In genomic region chr10:17906405-17906804, GRCm38 (mm10) we compare ENCODE assay signal across 4 mouse cellular contexts. TPM values are rescaled to one million over a fixed set of nuclear protein-coding genes. Genes with fewer than 3 reads are reported as not detected.
DNase-seq lines count a peak whose midpoint lies in the region; ATAC-seq and TF ChIP-seq lines count a peak whose summit lies in the region.
"Not testable (repeated sequence)": the region's sequence is repeated elsewhere in the genome, so short reads cannot be mapped to it uniquely, and the experiment has no call there.

No protein-coding gene starts in this region.

- DNase-seq in lung, embryonic 14.5 days = peak; percentile 61
- peak; percentile 24 for DNase-seq in lung, postnatal 10 days
- DNase-seq in lung, postnatal 36 days = peak; percentile 46

- H3K4me3 ChIP-seq in lung, embryonic 14.5 days (ENCODE audit: low read depth, low read length); lung, embryonic 16.5 days (ENCODE audit: low read length): not testable (repeated sequence)

- ATAC-seq in lung, embryonic 14.5 days (ENCODE audit: insufficient read depth) = peak; percentile 73; the same call in 1 of the 2 replicates
- peak; percentile 41; the same call in 1 of the 2 replicates for ATAC-seq in lung, embryonic 16.5 days (ENCODE audit: low read depth)

- H3K9ac ChIP-seq in lung, embryonic 14.5 days; lung, embryonic 16.5 days (ENCODE audit: low read length): not testable (repeated sequence)

- WGBS in lung, embryonic 14.5 days = 58% methylated on average over 3 of the region's 3 CpGs
- 57% methylated on average over 3 of the region's 3 CpGs for WGBS in lung, embryonic 16.5 days

- H3K4me2 ChIP-seq in lung, embryonic 14.5 days; lung, embryonic 16.5 days (ENCODE audit: low read depth, low read length): not testable (repeated sequence)

- not testable (repeated sequence) for H3K9me3 ChIP-seq in lung, embryonic 14.5 days (ENCODE audit: low read depth, low read length); lung, embryonic 16.5 days (ENCODE audit: control insufficient read depth, low read length)

- H3K36me3 ChIP-seq in lung, embryonic 14.5 days (ENCODE audit: insufficient read depth) = peaks cover 11% of the 10 kb centered on the region; the same call in 1 of the 2 replicates
- H3K36me3 ChIP-seq in lung, embryonic 16.5 days (ENCODE audit: control insufficient read depth, insufficient read depth, low read length) = not testable (repeated sequence)

- not testable (repeated sequence) for H3K4me1 ChIP-seq in lung, embryonic 14.5 days (ENCODE audit: insufficient read depth); lung, embryonic 16.5 days (replicated peaks; ENCODE audit: control insufficient read depth, insufficient read depth, low read length)

- not testable (repeated sequence) for H3K27ac ChIP-seq in lung, embryonic 14.5 days (ENCODE audit: low read depth); lung, embryonic 16.5 days (ENCODE audit: low read length)

- TF ChIP-seq CTCF in lung, embryonic 14.5 days (IDR thresholded peaks at IDR 0.05; ENCODE audit: low read depth) = not testable (repeated sequence)

- H3K27me3 ChIP-seq in lung, embryonic 14.5 days (ENCODE audit: insufficient read depth, low read length); lung, embryonic 16.5 days (ENCODE audit: control insufficient read depth, insufficient read depth, low read depth, low read length): not testable (repeated sequence)

RNA-seq across cellular contexts. Expression of gene Heca, which starts 41.5 kb away (rescaled TPM):
- 3.3 and 4.4 TPM in 2 replicates for polyA plus RNA-seq in lung, embryonic 14.5 days (2014; fragmentation: Nextera tagmentation; extraction: Ambion mirVana)
- polyA plus RNA-seq in lung, embryonic 16.5 days (2015; fragmentation: Nextera tagmentation; extraction: Ambion mirVana) = 3.7 and 4.5 TPM in 2 replicates
